Mouse (Mus musculus): ENCODE measurements around the gene Zmiz1. TPM values are rescaled to one million over a fixed set of nuclear protein-coding genes. Genes with fewer than 3 reads are reported as not detected.

The Zmiz1 gene
- polyA plus RNA-seq, 1 experiment from 2014 or later = 80.3 TPM

GRCm38 (mm10) chr14:25478257-25478656 lies 19.3 kb downstream of the Zmiz1 start:
- peaks cover 100% of the 10 kb centered on the region for H3K4me1 ChIP-seq (replicated peaks)
- H3K27me3 ChIP-seq = no peaks in the 10 kb centered on the region
- WGBS = 46% methylated on average over 5 of the region's 5 CpGs
- H3K4me3 ChIP-seq (replicated peaks) = no peak overlapping the region
- ATAC-seq = no peak
- H3K9me3 ChIP-seq = no peaks in the 10 kb centered on the region
- peak overlapping the region; percentile 78 for H3K27ac ChIP-seq
- H3K4me2 ChIP-seq (replicated peaks) = no peak overlapping the region
- peaks cover 4% of the 10 kb centered on the region; the same call in 1 of the 2 replicates for H3K36me3 ChIP-seq
- peak overlapping the region; percentile 3; the same call in 1 of the 2 replicates for H3K9ac ChIP-seq (replicated peaks)

GRCm38 (mm10) chr14:25478755-25479154 lies 19.8 kb downstream of the Zmiz1 start:
- Histone ChIP-seq H3K9ac (replicated peaks) (peak overlapping the region; percentile 3; the same call in 1 of the 2 replicates), H3K4me1 (replicated peaks) (peaks cover 100% of the 10 kb centered on the region), H3K4me3 (replicated peaks) (no peak overlapping the region), H3K27me3 (no peaks in the 10 kb centered on the region), H3K4me2 (replicated peaks) (no peak overlapping the region), H3K27ac (peak overlapping the region; percentile 78), H3K9me3 (no peaks in the 10 kb centered on the region), H3K36me3 (peaks cover 4% of the 10 kb centered on the region; the same call in 1 of the 2 replicates)
- WGBS = 64% methylated on average over 9 of the region's 9 CpGs
- ATAC-seq = peak; percentile 65

GRCm38 (mm10) chr14:25479841-25480252 lies 20.9 kb downstream of the Zmiz1 start:
- Histone ChIP-seq H3K4me2 (replicated peaks) (no peak overlapping the region), H3K9me3 (no peaks in the 10 kb centered on the region), H3K36me3 (peaks cover 4% of the 10 kb centered on the region; the same call in 1 of the 2 replicates), H3K4me1 (replicated peaks) (peaks cover 100% of the 10 kb centered on the region), H3K4me3 (replicated peaks) (no peak overlapping the region), H3K27me3 (no peaks in the 10 kb centered on the region), H3K27ac (peak overlapping the region; percentile 78), H3K9ac (replicated peaks) (0 out of 2 replicates have a peak overlapping the region, but pooled peaks have one; percentile 20)
- 73% methylated on average over 3 of the region's 3 CpGs for WGBS
- no peak for ATAC-seq

GRCm38 (mm10) chr14:25480443-25480842 lies 21.5 kb downstream of the Zmiz1 start:
- no peak overlapping the region for H3K4me3 ChIP-seq (replicated peaks)
- H3K4me1 ChIP-seq (replicated peaks) = peaks cover 100% of the 10 kb centered on the region
- H3K4me2 ChIP-seq (replicated peaks) = no peak overlapping the region
- H3K9ac ChIP-seq (replicated peaks) = peak overlapping the region; percentile 29; the same call in 1 of the 2 replicates
- H3K27me3 ChIP-seq = no peaks in the 10 kb centered on the region
- 82% methylated on average over 4 of the region's 4 CpGs for WGBS
- H3K9me3 ChIP-seq = no peaks in the 10 kb centered on the region
- H3K27ac ChIP-seq = peak overlapping the region; percentile 78
- ATAC-seq = no peak
- peaks cover 4% of the 10 kb centered on the region; the same call in 1 of the 2 replicates for H3K36me3 ChIP-seq

- Histone ChIP-seq H3K9me3 (no peaks in the 10 kb centered on the region), H3K36me3 (peaks cover under 1% of the 10 kb centered on the region; the same call in 1 of the 2 replicates), H3K9ac (replicated peaks) (peak overlapping the region; percentile 30), H3K4me3 (replicated peaks) (no peak overlapping the region), H3K27ac (peak overlapping the region; percentile 56), H3K27me3 (no peaks in the 10 kb centered on the region), H3K4me1 (replicated peaks) (peaks cover 100% of the 10 kb centered on the region), H3K4me2 (replicated peaks) (no peak overlapping the region)
- no peak for ATAC-seq
- 66% methylated on average over 20 of the region's 20 CpGs for WGBS
These were observed 22.1 kb downstream of the Zmiz1 start for GRCm38 (mm10) chr14:25480916-25481666.

- H3K4me2 ChIP-seq (replicated peaks) = no peak overlapping the region
- 88% methylated on average over 11 of the region's 11 CpGs for WGBS
- no peaks in the 10 kb centered on the region for H3K27me3 ChIP-seq
- H3K36me3 ChIP-seq = no peaks in the 10 kb centered on the region
- H3K9me3 ChIP-seq = no peaks in the 10 kb centered on the region
- no peak for ATAC-seq
- no peak overlapping the region for H3K4me3 ChIP-seq (replicated peaks)
- H3K4me1 ChIP-seq (replicated peaks) = peaks cover 100% of the 10 kb centered on the region
- H3K9ac ChIP-seq (replicated peaks) = peak overlapping the region; percentile 30
- H3K27ac ChIP-seq = peak overlapping the region; percentile 56; the same call in 1 of the 2 replicates
These were observed 22.8 kb downstream of the Zmiz1 start for GRCm38 (mm10) chr14:25481667-25482331.

- H3K4me2 ChIP-seq (replicated peaks) = no peak overlapping the region
- H3K9ac ChIP-seq (replicated peaks) = no peak overlapping the region
- 53% methylated on average over 5 of the region's 5 CpGs for WGBS
- H3K27me3 ChIP-seq = no peaks in the 10 kb centered on the region
- peaks cover 100% of the 10 kb centered on the region for H3K4me1 ChIP-seq (replicated peaks)
- no peaks in the 10 kb centered on the region for H3K36me3 ChIP-seq
- no peak overlapping the region for H3K4me3 ChIP-seq (replicated peaks)
- no peak for ATAC-seq
- no peaks in the 10 kb centered on the region for H3K9me3 ChIP-seq
- H3K27ac ChIP-seq = no peak overlapping the region; the same call in 1 of the 2 replicates
These were observed 23.4 kb downstream of the Zmiz1 start for GRCm38 (mm10) chr14:25482404-25482803.

- ATAC-seq = no peak
- Histone ChIP-seq H3K27me3 (no peaks in the 10 kb centered on the region), H3K27ac (peak overlapping the region; percentile 25; the same call in 1 of the 2 replicates), H3K4me3 (replicated peaks) (no peak overlapping the region), H3K4me2 (replicated peaks) (no peak overlapping the region), H3K9ac (replicated peaks) (no peak overlapping the region), H3K36me3 (no peaks in the 10 kb centered on the region), H3K9me3 (no peaks in the 10 kb centered on the region), H3K4me1 (replicated peaks) (peaks cover 100% of the 10 kb centered on the region)
- WGBS = 90% methylated on average over 2 of the region's 2 CpGs
These were observed 24.3 kb downstream of the Zmiz1 start for GRCm38 (mm10) chr14:25483285-25483684.

- Histone ChIP-seq H3K4me2 (replicated peaks) (no peak overlapping the region), H3K4me1 (replicated peaks) (peaks cover 100% of the 10 kb centered on the region), H3K4me3 (replicated peaks) (no peak overlapping the region), H3K27me3 (no peaks in the 10 kb centered on the region), H3K9me3 (no peaks in the 10 kb centered on the region), H3K27ac (0 out of 2 replicates have a peak overlapping the region, but pooled peaks have one; percentile 25), H3K36me3 (no peaks in the 10 kb centered on the region), H3K9ac (replicated peaks) (no peak overlapping the region)
- 41% methylated on average over 5 of the region's 5 CpGs for WGBS
- no peak for ATAC-seq
These were observed 25.1 kb downstream of the Zmiz1 start for GRCm38 (mm10) chr14:25484049-25484448.

GRCm38 (mm10) chr14:25486220-25486619 lies 27.2 kb downstream of the Zmiz1 start:
- H3K27me3 ChIP-seq = no peaks in the 10 kb centered on the region
- H3K4me1 ChIP-seq (replicated peaks) = peaks cover 100% of the 10 kb centered on the region
- ATAC-seq = no peak
- H3K27ac ChIP-seq = 0 out of 2 replicates have a peak overlapping the region, but pooled peaks have one; percentile 3
- no peak overlapping the region for H3K4me2 ChIP-seq (replicated peaks)
- no peaks in the 10 kb centered on the region for H3K9me3 ChIP-seq
- 78% methylated on average over 2 of the region's 2 CpGs for WGBS
- H3K9ac ChIP-seq (replicated peaks) = 0 out of 2 replicates have a peak overlapping the region, but pooled peaks have one; percentile 17
- no peaks in the 10 kb centered on the region for H3K36me3 ChIP-seq
- no peak overlapping the region for H3K4me3 ChIP-seq (replicated peaks)

GRCm38 (mm10) chr14:25486742-25487469 lies 27.9 kb downstream of the Zmiz1 start:
- WGBS = 75% methylated on average over 9 of the region's 9 CpGs
- H3K9ac ChIP-seq (replicated peaks) = 0 out of 2 replicates have a peak overlapping the region, but pooled peaks have one; percentile 17

More at GRCm38 (mm10) chr14:25486742-25487469, 27.9 kb downstream of the Zmiz1 start:
- Histone ChIP-seq H3K4me2 (replicated peaks) (no peak overlapping the region), H3K27ac (0 out of 2 replicates have a peak overlapping the region, but pooled peaks have one; percentile 68), H3K4me3 (replicated peaks) (no peak overlapping the region), H3K9me3 (no peaks in the 10 kb centered on the region), H3K4me1 (replicated peaks) (peaks cover 100% of the 10 kb centered on the region), H3K27me3 (no peaks in the 10 kb centered on the region), H3K36me3 (no peaks in the 10 kb centered on the region)
- no peak for ATAC-seq
